Mouse (Mus musculus): Measurements from ENCODE around the gene Dcakd. TPM values are rescaled to one million over a fixed set of nuclear protein-coding genes. Genes with fewer than 3 reads are reported as not detected.
"Not testable (repeated sequence)": the region's sequence is repeated elsewhere in the genome, so short reads cannot be mapped to it uniquely, and the experiment has no call there.

Gene Dcakd
- polyA plus RNA-seq, 1 experiment, result 61.1 TPM

- no peak for DNase-seq (ENCODE audit: low read depth)
These were observed 50.0 kb downstream of the Dcakd start for GRCm38 (mm10) chr11:102978052-102978666.

GRCm38 (mm10) chr11:102975966-102976365, 52.2 kb downstream of the Dcakd start:
- DNase-seq (ENCODE audit: low read depth), result not testable (repeated sequence)

- no peak for DNase-seq (ENCODE audit: low read depth)
These were observed 55.8 kb downstream of the Dcakd start for GRCm38 (mm10) chr11:102972326-102972725.

- no peak for DNase-seq (ENCODE audit: low read depth)
These were observed 56.5 kb downstream of the Dcakd start for GRCm38 (mm10) chr11:102971604-102972003.

- no peak for DNase-seq (ENCODE audit: low read depth)
These were observed 63.5 kb downstream of the Dcakd start for GRCm38 (mm10) chr11:102964547-102965091.

GRCm38 (mm10) chr11:102963855-102964546, 64.1 kb downstream of the Dcakd start:
- no peak for DNase-seq (ENCODE audit: low read depth)

- no peak for DNase-seq (ENCODE audit: low read depth)
These were observed 64.8 kb downstream of the Dcakd start for GRCm38 (mm10) chr11:102963246-102963854.

- no peak for DNase-seq (ENCODE audit: low read depth)
These were observed 65.3 kb downstream of the Dcakd start for GRCm38 (mm10) chr11:102962861-102963245.

GRCm38 (mm10) chr11:102961082-102961481, 67.1 kb downstream of the Dcakd start:
- no peak for DNase-seq (ENCODE audit: low read depth)

- DNase-seq (ENCODE audit: low read depth), result no peak
These were observed 69.3 kb downstream of the Dcakd start for GRCm38 (mm10) chr11:102958870-102959269.

GRCm38 (mm10) chr11:102958431-102958830, 69.7 kb downstream of the Dcakd start:
- no peak for DNase-seq (ENCODE audit: low read depth)

- no peak for DNase-seq (ENCODE audit: low read depth)
These were observed 70.4 kb downstream of the Dcakd start for GRCm38 (mm10) chr11:102957692-102958091.

GRCm38 (mm10) chr11:102956962-102957614, 71.0 kb downstream of the Dcakd start:
- DNase-seq (ENCODE audit: low read depth), result no peak

- DNase-seq (ENCODE audit: low read depth), result no peak
These were observed 75.2 kb downstream of the Dcakd start for GRCm38 (mm10) chr11:102952922-102953321.

- no peak for DNase-seq (ENCODE audit: low read depth)
These were observed 79.8 kb downstream of the Dcakd start for GRCm38 (mm10) chr11:102948043-102948961.

- DNase-seq (ENCODE audit: low read depth), result no peak
These were observed 81.2 kb downstream of the Dcakd start for GRCm38 (mm10) chr11:102946992-102947343.

- no peak for DNase-seq (ENCODE audit: low read depth)
These were observed 81.7 kb downstream of the Dcakd start, which contains the start of gene C1ql1 for GRCm38 (mm10) chr11:102946265-102946991. TSS of gene C1ql1 (minus strand) at chr11:102946688.

GRCm38 (mm10) chr11:102945306-102946264, 82.5 kb downstream of the Dcakd start:
- no peak for DNase-seq (ENCODE audit: low read depth)
